Mouse (Mus musculus): Measurements from ENCODE around the gene Cdkal1.

- no peak for TF ChIP-seq SMC3 (IDR thresholded peaks at IDR 0.05; ENCODE audit: low read depth, low read length)
- TF ChIP-seq POLR2A (IDR thresholded peaks at IDR 0.05; ENCODE audit: low read depth, low read length): no peak
- TF ChIP-seq JUND (conservative IDR thresholded peaks at IDR 0.05; ENCODE audit: low read depth, low read length): no peak
- no peak for TF ChIP-seq TCF12 (IDR thresholded peaks at IDR 0.05; ENCODE audit: low read depth, low read length)
- TF ChIP-seq CTCF (conservative IDR thresholded peaks at IDR 0.05 in 1 of 2, IDR thresholded peaks at IDR 0.05 in 1 of 2; ENCODE audit: low read depth in 2 of 2, low read length in 2 of 2): no peak
- no peak for TF ChIP-seq MAX (IDR thresholded peaks at IDR 0.05; ENCODE audit: low read length)
- TF ChIP-seq ELF1 (IDR thresholded peaks at IDR 0.05; ENCODE audit: low read depth, low read length): no peak
- TF ChIP-seq USF1 (IDR thresholded peaks at IDR 0.05; ENCODE audit: low read depth, low read length): no peak
- no peak for TF ChIP-seq SIN3A (IDR thresholded peaks at IDR 0.05; ENCODE audit: low read length)
- no peak for TF ChIP-seq UBTF (IDR thresholded peaks at IDR 0.05; ENCODE audit: low read depth, low read length)
- TF ChIP-seq ETS1 (conservative IDR thresholded peaks at IDR 0.05; ENCODE audit: low read depth, low read length): no peak
- no peak for TF ChIP-seq EP300 (IDR thresholded peaks at IDR 0.05; ENCODE audit: low read length)
- TF ChIP-seq HCFC1 (IDR thresholded peaks at IDR 0.05; ENCODE audit: low read depth, low read length): no peak
- no peak for TF ChIP-seq MYC (IDR thresholded peaks at IDR 0.05; ENCODE audit: low read depth, low read length)
These were observed 662.8 kb downstream of the Cdkal1 start for GRCm38 (mm10) chr13:29192697-29193096.
